ENCODE assay signal across 7 mouse cellular contexts in the genomic region with DNA sequence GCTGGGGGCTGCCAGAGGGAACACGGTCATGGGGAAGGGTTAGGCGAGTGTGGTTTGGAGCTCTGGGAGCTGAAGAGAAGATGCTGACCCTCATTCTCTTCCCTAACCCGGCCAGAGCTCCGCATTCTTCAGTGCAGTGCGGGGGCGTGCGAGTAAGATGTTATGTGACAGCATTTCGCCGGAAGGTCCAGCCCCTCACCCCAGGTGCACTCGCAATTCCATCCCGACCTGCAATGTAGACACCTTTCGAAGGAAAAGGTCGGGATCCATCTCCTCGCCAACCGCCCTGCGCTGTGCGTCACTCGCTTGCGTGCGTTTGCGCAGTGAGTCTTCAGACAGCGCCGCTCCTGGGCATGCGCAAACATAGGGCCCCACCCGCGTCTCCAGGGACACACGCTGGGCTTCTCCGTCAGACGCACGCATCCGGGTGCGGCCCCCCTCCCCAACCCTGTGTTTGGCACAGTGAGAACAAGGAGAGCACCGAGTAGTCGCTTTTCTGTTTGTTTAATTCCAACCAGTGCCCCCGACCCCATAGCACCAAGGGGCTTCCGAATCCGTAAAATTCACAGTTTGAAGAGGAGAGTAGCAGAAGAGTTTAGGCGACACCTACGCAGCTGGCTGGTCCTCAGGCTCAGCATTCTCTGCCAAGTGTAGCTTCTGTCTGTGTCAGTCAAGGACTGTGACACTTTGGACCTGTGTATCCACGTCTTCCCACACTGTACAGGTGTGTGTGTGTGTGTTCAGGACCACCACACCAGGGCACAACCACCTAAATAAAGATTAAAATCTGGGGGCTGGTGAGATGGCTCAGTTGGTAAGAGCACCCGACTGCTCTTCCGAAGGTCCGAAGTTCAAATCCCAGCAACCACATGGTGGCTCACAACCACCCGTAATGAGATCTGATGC. TPM values are rescaled to one million over a fixed set of nuclear protein-coding genes. Genes with fewer than 3 reads are reported as not detected.
DNase-seq lines count a peak whose midpoint lies in the region; ATAC-seq lines count a peak whose summit lies in the region.

Iqcc (minus strand) TSS at position 314 of the 906 bp plus-strand sequence.

- 4% methylated on average over 44 of the region's 44 CpGs for WGBS in intestine, embryonic 15.5 days
- WGBS in midbrain, embryonic 10.5 days: 5% methylated on average over 44 of the region's 44 CpGs

- no peaks in the 10 kb centered on the region for H3K27me3 ChIP-seq in intestine, embryonic 15.5 days (replicated peaks)
- H3K27me3 ChIP-seq in midbrain, embryonic 10.5 days (ENCODE audit: low read depth, poor library complexity, severe bottlenecking): no peaks in the 10 kb centered on the region

- H3K36me3 ChIP-seq in intestine, embryonic 15.5 days: no peaks in the 10 kb centered on the region
- H3K36me3 ChIP-seq in midbrain, embryonic 10.5 days: peaks cover 22% of the 10 kb centered on the region

- no peaks in the 10 kb centered on the region for H3K9me3 ChIP-seq in intestine, embryonic 15.5 days
- H3K9me3 ChIP-seq in midbrain, embryonic 10.5 days (replicated peaks): no peaks in the 10 kb centered on the region

- peaks cover 23% of the 10 kb centered on the region for H3K4me1 ChIP-seq in intestine, embryonic 15.5 days (replicated peaks)
- H3K4me1 ChIP-seq in midbrain, embryonic 10.5 days: peaks cover 38% of the 10 kb centered on the region

- peak; percentile 93 for ATAC-seq in intestine, embryonic 15.5 days

- peak; percentile 98 for DNase-seq in adrenal gland, adult (ENCODE audit: inconsistent age in 2 of 2, low spot score in 1 of 2)
- peak; percentile 96 for DNase-seq in embryo, embryonic 10.5 days (ENCODE audit: low spot score)
- peak; percentile 96 for DNase-seq in gastrocnemius, postnatal 25 days
- DNase-seq in left cerebral cortex, postnatal 25 days (ENCODE audit: low spot score in 2 of 2): peak; percentile 95 to 98
- DNase-seq in midbrain, embryonic 10.5 days (ENCODE audit: low spot score): peak; percentile 92
- DNase-seq in right cerebral cortex, postnatal 4 days: peak; percentile 93

- H3K9ac ChIP-seq in intestine, embryonic 15.5 days: peak within 1 kb of the TSS; percentile 70

- intact Hi-C loops in left cerebral cortex, postnatal 25 days (cut with DNase I): no loop called here

- peak within 1 kb of the TSS; percentile 65 for H3K4me3 ChIP-seq in intestine, embryonic 15.5 days (replicated peaks)
- H3K4me3 ChIP-seq in midbrain, embryonic 10.5 days: peak within 1 kb of the TSS; percentile 69

- H3K27ac ChIP-seq in intestine, embryonic 15.5 days: peak within 1 kb of the TSS; percentile 83
- H3K27ac ChIP-seq in midbrain, embryonic 10.5 days (replicated peaks): peak within 1 kb of the TSS; percentile 91

- H3K4me2 ChIP-seq in intestine, embryonic 15.5 days (replicated peaks): peak within 1 kb of the TSS; percentile 70

RNA-seq across cellular contexts. Expression of gene Iqcc, which starts in this region (rescaled TPM):
- 10 to 100 TPM in 1 of 2 experiments, 1 to 10 TPM in 1; 8.1 to 11.1 TPM for total RNA-seq in gastrocnemius, postnatal 25 days (2021)
- 24.9 and 26.7 TPM in 2 replicates for polyA plus RNA-seq in intestine, embryonic 15.5 days (2015; fragmentation: Nextera tagmentation; extraction: Ambion mirVana)
- 10 to 100 TPM; 29.8 to 37.0 TPM for total RNA-seq in left cerebral cortex, postnatal 25 days (2021)
- polyA plus RNA-seq in midbrain, embryonic 10.5 days (2016; fragmentation: Nextera tagmentation; extraction: Ambion mirVana): 30.6 and 32.8 TPM in 2 replicates

Comparison
In these comparisons a context has a peak if more than half of its experiments do, and no peak if none do; other contexts are left out.
1. Peak in every context shown above with its lines: DNase-seq, ATAC-seq, H3K4me3 ChIP-seq and H3K27ac ChIP-seq.